26 mouse cellular contexts compared by ENCODE assay signal in the genomic region with DNA sequence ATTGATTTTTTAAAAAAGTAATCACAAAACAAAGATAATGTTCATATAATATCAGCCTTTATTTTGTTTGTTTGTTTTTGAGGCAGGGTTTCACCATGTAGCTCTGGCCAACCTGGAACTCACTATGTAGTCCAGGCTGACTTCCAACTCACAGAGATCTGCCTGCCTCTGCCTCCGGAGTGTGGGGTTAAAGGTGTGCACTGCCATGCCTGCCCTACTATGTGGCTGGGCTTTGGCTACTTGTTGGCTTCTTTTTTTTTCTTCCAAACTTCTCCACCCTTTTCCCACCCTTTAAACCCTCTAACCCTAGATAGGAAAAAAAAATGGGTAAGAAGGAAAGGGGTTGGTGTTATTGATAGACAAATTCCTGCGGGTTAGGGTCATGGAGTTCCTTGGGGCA.
"Had no signal": no experiment of that assay in that cellular context is flagged by ENCODE, and none has a peak within 500 bp of the region (broad histone marks: within the 10 kb centered on the region; RNA-seq: fewer than 3 reads in every experiment).

No protein-coding gene starts in this region.

- H3K4me3 ChIP-seq: embryonic facial prominence, embryonic 10.5 days; embryonic facial prominence, embryonic 12.5 days; embryonic facial prominence, embryonic 13.5 days; embryonic facial prominence, embryonic 15.5 days; erythroblast, embryonic 14.5 days; forebrain, embryonic 10.5 days; forebrain, embryonic 12.5 days; forebrain, embryonic 13.5 days; forebrain, embryonic 15.5 days; gastrocnemius, adult 2 months; heart, adult 2 months had no signal

- ATAC-seq: forebrain, embryonic 13.5 days; forebrain, embryonic 14.5 days; forebrain, embryonic 15.5 days; forebrain, embryonic 16.5 days; forebrain, postnatal 0 days had no signal

- H3K9me3 ChIP-seq: forebrain, embryonic 15.5 days had no signal

- H3K4me2 ChIP-seq: embryonic facial prominence, embryonic 12.5 days; embryonic facial prominence, embryonic 13.5 days; embryonic facial prominence, embryonic 15.5 days; forebrain, embryonic 12.5 days; forebrain, embryonic 13.5 days; forebrain, embryonic 15.5 days had no signal

- H3K27me3 ChIP-seq: embryonic facial prominence, embryonic 12.5 days; embryonic facial prominence, embryonic 13.5 days; embryonic facial prominence, embryonic 15.5 days; forebrain, embryonic 12.5 days; forebrain, embryonic 13.5 days; forebrain, embryonic 15.5 days had no signal

- H3K27ac ChIP-seq: embryonic facial prominence, embryonic 10.5 days; embryonic facial prominence, embryonic 12.5 days; embryonic facial prominence, embryonic 13.5 days; embryonic facial prominence, embryonic 15.5 days; forebrain, embryonic 10.5 days; forebrain, embryonic 12.5 days; forebrain, embryonic 13.5 days; forebrain, embryonic 15.5 days; gastrocnemius, adult 2 months; heart, adult 2 months had no signal

- H3K4me1 ChIP-seq: forebrain, embryonic 12.5 days had no signal

- DNase-seq: cerebellum, adult 9-10 months; cerebellum, adult 9-11 months; cerebellum, postnatal 10 days; cerebellum, postnatal 14 days; cerebellum, postnatal 25 days; cerebellum, postnatal 36 days; embryo, embryonic 11 days; forebrain, postnatal 0 days; gastrocnemius, adult 2 months; gastrocnemius, postnatal 10 days; gastrocnemius, postnatal 14 days; gastrocnemius, postnatal 25 days; gastrocnemius, postnatal 36 days; heart, adult 18-20 months; heart, adult 2 months had no signal

- H3K9ac ChIP-seq: embryonic facial prominence, embryonic 12.5 days; embryonic facial prominence, embryonic 13.5 days; embryonic facial prominence, embryonic 15.5 days; forebrain, embryonic 12.5 days; forebrain, embryonic 13.5 days; forebrain, embryonic 15.5 days; forebrain, postnatal 0 days had no signal
